Mouse (Mus musculus) gastrocnemius, adult 18-20 months (tissue): ENCODE results near the gene 4930415O20Rik. TPM values are rescaled to one million over a fixed set of nuclear protein-coding genes. Genes with fewer than 3 reads are reported as not detected.

Source experiments
- DNase-seq: peaks from one replicate; pipeline ENCODE4 v3.0.0; 2021; ENCODE audit warnings: low spot score
- total RNA-seq, 2 experiments: library from RNA; stranded (reverse); gene quantifications; 2 replicates each; pipeline ENCODE4 v1.2.3; 2021

4930415O20Rik gene
- total RNA-seq, 2 experiments from 2014 or later, result 0.91 TPM; not detected in 1

DNA sequence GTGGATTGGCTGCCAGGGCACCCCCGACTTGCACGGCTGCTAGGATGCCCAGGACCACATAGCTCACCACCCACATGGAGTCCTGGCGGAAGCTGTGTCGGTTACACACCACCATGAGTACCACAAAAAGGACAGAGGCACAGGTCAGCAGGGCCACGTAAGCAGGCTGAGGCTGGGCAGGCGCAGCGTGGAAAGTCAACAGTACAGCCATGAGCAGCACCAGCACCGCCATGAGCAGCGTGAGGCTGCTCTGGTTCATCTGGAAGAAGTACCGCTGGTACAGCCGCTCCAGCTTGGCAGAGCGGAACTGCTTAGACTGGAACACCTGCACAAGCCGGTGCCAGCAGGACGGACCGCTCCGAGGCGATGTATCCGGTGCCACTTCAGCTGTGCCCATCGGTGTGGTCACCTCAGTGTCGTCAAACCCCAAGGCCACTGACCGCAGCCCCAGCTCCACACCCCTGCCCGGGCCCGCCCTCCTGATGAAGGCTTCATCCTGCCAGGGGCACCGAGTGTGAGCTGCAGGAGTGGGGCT, 33.3 kb downstream of the 4930415O20Rik start:
- DNase-seq, result no peak

DNA sequence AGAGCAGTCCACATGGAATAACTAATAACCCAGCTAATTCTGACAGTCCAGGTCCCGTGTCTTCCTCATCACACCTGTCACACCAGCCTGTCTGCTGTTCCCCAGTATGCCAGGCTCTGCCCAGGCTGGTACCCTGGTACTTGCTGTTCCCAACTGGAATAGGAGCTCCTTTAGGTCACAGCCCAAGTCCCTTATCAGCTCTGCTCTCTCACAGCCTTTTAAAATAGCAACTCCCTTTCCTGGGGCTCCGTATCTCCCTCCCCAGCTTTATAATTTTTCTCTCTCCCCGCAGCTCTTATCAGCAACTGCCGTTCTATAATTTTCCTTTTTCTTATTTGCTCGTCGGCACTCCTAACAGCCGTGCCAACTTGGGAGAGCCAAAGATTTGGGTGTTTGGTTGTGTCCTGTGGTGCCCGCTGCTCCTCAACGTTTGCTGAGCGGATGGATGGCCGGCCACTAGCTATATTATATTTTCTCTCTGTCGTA, 35.3 kb downstream of the 4930415O20Rik start:
- DNase-seq, result peak; percentile 35

DNA sequence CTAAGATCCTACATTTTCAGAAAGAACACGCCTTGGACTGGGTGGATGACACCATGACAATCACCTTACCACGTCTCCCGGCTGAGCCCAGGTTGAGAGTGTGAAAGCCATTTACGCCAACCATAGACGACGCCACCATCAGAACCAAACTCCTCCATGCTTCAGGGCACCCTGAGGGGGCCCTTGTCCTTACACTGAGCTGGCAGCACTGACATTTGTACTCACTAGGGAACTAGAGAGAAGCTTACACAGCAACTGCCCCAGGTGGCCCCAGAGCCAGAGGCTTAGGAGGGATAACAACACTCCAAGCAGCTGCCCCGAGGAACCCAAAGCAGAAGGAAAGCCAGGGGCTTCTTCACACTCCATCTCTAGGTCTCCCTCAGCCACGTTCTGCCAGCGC, 35.9 kb downstream of the 4930415O20Rik start:
- DNase-seq, result no peak

DNA sequence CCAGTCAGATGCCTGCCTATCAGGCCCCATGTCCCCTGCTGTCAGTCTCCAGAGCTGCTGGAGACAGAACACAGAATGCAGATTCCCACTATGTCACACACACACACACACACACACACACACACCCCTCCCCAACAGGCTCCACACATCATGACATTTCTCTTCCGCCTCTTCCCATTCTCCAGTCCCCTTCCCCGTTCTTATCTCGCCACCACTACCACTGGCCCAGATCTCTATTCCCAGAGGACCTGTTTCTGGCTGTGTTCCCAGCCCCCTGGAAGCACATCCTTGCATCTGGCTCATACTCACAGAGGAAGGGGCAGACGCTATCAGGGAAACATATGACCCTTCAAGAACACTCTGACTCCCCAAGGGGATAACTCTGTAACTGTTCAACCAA, 36.8 kb downstream of the 4930415O20Rik start:
- DNase-seq, result peak; percentile 43

DNA sequence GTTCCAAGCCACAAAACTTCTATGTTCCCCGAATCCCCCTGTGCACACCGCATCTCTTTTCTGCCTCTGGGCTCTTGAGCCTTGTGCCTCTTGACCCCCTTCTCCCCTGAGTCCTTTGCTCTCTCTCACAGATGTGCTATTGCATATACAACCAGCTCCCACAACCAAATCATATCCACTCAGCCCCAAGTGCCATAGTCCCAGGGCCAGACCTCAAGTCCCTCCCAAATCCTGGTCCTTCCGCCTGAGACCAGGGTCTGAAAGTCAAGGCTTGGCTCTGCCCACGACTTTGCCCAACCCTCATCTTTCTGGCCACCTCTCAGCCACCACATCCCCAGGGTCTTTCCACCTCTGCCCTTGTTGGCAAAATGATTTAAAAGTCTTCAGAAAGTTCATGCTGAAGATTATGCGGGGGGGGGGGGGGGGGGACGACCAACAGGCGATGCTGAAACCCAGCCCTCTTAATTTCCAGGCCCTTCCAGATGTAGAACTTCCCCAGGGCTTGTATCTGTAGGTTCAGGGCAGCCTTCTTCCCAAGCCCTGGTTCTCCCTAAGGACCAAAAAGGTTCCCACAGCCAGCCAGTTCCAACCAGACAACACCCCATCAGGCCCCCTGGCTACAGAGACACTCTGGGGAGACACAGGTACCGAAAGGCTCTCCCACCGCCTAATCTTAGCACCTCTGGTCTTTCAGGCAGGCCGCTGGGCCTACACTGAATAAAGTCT, 37.4 kb downstream of the 4930415O20Rik start:
- no peak for DNase-seq

DNA sequence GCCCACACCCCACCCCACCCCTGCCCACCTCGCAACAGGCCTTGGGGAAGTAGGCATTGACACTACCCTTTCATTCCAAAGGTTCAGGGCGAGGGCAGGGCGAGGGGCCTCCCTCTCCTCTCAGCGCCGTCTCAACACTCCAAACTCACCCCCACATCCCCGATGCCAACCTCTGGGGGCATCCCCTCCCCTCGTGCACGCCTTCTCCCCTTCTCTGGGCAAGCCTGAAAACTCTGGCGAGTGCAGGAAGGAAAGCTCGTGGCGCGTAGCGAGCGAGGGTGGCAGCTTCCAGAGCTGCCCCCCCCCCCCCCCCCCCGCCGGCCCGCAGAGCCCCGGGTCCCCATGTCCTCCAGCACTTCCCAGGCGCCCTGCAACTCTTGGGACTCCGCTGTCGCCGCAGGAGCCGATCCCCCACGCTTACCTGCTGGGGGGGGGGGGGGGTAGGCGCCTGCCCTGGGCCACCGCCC, 38.0 kb downstream of the 4930415O20Rik start:
- DNase-seq, result no peak

DNA sequence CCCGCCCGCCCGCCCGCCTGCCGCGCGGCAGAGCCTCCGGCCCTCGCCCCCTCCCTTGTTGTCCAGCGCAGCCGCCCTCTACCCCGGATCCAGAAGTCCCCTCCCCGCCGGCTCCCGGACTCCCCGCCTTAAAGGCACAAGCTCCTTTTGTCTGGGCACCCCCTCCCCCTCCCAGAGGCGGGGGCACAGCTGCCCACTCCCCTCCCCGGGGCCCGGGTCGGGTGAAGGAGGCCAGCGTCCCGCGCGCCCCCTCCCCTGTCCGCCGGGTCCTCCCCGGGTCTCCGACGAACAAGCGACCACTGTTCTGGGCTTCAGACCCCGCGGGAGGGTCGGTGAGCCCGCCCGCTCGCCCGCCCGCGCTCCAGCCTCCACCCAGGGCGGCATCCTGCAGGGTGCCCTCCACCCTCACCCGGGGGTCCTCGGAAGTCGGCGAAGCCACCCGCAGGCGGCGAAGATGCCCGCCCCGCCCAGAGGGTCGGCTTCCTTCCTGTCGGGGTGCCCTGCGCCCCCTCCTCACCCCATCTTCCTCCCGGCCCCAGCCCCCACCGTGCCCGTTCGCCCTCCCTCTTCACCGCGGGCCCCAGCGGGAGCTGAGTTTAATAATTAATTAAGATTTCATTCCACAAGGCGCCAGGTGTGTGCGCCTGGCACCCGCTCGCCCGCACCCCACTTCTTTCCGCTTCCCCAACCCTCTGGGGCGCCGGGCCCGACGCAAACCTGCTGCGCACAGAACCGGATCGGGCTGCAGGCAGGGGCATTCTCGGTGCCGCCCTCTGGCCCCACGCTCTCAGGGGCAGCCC, 38.7 kb downstream of the 4930415O20Rik start, which contains the start of gene Adcy6:
Gene Adcy6 (minus strand): TSS at position 746 of the 800 bp plus-strand sequence.
- peak; percentile 66 for DNase-seq

DNA sequence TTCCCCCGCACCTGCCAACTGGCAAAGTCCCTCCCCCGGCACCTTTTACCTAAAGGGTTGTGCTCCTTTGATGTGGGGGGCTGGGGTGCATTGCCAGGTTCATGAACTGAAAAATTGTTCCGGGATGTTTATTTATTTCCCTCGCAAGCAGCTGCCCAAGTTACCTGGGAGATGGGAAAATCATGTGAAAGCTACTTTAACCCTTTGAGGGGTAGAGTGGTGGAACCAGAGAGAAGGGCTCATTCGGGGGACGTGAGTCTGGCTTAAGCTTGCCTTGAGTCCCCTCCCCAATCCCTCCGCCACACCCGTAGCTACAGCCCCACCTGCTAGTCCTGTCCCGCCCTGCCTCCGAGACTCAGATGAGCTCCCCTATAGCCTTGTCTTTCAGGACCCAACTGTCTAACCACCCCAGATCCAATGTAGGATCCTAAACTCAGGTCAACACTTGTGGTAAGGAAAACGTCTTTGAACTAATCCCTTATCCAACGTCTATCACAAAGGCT, 39.4 kb downstream of the 4930415O20Rik start:
- DNase-seq, result no peak

DNA sequence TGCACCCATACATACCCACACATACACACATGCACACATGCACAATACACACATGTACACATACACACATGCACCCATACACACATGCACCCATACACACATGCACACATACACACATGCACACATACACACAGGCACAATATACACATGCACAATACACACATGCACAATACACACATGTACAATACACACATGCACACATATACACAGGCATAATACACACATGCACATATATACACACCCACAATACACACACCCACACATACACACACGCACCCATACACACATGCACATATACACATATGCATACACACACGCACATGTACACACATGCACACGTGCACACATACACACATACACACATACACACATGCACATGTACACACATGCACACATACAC, 41.4 kb downstream of the 4930415O20Rik start:
- no peak for DNase-seq

DNA sequence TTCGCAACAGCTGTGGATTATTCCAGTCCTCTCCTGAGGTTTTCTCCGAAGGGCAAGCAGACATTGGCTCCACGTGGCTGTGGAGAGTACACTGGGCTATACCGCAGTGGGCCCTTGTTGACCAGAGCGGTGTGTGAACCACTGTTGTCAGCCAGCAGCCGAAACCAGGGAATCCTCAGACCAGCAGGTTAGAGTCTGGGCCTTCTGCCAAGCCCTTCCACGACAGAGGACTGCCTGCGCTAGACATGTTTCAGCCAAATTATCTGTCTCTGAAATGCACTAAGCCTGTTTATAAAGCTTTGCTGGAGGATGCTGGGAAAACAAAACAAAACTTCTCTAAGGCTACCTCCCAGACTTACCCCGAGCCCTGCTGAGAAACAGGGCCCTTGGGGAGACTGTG, 43.7 kb downstream of the 4930415O20Rik start:
- no peak for DNase-seq

DNA sequence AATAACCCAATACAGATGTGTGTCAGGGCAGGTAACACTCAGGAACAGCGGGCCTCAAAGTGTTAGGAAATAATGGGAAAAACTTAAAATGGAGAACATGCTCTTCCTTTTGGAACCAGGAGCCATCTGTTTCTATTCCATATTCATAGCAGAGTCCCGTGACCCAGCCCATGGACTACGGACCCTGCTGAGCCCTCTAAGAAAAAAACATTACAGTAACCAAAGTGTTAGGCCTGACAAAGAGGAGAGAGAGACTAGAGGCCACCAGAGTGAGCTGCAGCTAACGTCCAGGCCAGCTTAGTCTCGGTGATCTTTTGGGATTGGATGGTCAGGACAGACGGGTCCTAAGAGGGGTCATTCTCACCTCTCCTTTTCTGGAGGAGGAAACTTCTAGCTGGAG, 44.2 kb downstream of the 4930415O20Rik start:
- no peak for DNase-seq

DNA sequence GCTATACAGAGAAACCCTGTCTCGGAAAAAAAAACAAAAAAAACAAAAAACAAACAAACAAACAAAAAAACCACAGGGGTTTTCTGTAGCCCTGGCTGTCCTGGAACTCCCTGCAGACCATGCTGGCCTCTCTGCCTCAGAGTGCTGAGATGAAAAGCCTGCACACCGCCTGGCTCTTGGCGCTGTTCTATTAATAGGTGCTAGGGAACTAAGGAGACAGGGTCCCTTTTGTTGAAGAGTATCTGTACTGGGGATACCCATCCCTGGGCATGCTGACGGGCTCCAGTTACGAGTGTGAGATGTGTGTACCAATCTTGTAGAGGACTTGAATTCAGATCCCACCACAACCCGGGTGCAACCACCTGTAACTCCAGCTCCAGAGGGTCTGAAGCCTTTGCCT, 44.9 kb downstream of the 4930415O20Rik start:
- no peak for DNase-seq

DNA sequence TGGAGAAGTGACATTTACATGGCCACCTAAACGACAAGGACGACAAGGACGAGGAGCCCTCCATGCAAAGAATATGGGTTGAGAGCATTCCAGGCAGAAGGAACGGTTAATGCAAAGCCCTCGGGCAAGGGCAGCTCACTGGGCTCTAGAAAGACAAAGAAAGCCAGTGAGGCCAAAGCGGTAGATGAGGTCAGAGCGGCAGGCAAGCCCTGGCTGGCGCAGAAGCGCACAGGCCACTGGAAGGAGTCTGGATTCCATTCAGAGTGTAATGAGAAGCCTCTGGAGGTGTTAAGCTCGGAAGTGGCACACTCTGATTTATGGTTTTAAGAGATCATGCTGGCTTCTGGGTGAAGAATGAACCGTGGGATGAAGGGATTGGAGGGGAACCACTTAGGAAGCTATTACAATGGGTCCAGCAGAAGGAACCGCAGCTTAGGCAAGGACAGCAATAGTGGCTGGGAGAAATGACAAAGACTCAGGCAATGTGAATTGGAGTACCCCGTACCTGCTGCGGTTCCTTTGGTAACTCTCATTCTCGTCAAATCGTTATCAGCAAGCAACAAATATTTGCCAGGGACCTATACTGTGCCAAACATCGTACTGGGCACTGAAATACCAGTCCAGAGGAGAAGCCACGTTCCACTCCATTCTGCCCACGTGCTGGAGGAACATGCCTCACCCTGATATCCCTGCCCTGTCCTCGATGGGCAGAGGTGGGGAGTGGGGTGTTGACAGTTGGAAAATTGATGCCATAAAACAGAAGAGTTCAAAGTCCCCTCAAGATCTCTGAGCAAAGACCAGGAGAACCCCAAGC, 45.8 kb downstream of the 4930415O20Rik start:
- DNase-seq, result peak; percentile 56

DNA sequence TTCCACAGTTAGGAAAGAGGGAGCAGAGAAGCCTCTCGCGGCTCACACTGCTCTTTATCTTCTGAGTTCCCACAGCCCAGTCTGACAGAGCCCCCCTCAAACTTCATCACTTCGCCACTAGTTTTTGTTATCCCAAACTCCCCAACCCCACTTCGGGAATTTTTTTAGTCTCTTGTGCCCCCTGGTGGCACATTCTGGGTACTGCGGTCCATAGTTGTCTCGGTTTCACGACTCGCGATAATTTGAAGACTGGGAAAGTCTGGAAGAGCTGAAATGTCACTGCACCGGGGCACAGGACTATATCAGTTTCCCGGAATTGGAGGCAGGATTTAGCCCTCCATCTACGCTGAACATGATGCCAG, 46.4 kb downstream of the 4930415O20Rik start:
- DNase-seq, result peak; percentile 80

DNA sequence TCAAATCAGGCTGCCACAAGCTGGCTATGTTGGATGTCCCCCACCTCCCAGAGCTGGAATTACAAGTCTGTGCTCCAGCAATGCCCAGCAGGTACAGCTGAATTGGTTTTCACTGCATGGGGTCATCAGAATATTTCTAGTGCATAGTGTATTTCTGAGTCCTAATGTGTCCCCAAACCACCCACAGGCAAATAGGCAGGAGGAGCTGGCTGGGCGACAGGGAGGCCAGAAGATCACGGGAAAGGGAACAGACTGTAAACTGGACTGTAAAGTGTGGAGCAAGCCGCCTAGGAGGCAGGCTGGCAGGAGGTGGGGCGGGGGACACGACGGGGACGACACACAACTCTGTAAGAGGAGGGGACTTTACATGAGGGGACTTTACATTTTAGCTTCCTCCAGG, 51.4 kb downstream of the 4930415O20Rik start:
- DNase-seq, result no peak

DNA sequence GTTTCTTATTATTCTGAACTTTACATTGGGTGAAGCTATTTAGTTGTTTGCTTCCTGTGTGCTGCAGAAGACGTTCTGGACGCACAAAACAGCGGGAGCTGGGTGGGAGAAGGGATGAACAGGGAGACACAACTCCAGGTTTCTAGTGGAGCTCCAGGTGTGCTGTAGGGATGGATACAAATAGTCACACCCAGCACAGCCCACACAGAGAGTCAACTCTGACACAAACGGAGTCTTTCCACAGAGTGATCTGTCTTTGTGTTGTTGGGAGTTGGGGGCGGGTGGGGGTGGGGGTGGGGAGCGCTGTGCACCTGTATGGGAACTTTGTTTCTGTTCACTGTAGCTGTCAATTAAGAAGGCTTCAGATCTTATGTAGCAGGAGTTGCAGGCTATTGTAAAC, 51.9 kb downstream of the 4930415O20Rik start:
- no peak for DNase-seq

DNA sequence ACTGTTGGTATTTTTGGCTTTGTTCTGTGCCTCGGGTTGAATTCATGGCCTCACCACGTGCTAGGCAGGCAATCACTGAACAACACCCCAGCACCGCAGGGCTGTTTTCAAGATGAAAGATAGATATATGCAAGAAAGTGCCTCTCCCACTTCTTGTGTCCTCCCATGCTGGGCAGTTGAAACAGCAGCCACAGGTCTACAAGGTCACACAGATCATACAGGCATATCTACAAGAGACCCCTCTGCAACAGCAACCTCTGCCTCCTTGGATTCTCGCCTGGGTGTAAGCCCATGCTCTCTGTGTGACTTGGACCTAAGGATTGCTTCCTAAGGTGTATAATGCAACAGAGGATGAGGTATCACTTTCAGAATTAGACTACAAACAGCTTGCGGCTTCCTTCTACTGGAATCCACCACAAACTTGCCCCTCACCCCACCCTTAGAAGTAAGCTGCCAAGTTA, 52.6 kb downstream of the 4930415O20Rik start:
- no peak for DNase-seq

DNA sequence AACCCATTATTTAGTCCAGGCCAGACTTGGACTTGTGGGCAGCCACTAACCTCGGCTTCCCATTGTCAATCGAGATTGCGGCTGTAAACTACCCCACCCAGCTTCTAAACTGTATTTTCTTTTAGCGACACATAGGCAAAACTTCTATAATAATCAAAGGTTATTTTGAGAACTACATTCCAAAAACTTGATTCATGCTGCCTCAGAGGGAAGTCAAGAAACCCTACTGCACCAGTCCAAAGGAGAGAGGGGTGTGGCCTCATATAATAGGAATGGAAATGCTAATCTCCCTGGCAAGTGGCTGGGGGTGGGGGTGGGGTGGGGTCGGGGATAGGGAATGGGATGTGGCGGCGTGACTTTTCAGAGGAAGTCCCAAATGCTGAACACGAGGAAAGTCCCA, 55.3 kb downstream of the 4930415O20Rik start:
- DNase-seq, result no peak

DNA sequence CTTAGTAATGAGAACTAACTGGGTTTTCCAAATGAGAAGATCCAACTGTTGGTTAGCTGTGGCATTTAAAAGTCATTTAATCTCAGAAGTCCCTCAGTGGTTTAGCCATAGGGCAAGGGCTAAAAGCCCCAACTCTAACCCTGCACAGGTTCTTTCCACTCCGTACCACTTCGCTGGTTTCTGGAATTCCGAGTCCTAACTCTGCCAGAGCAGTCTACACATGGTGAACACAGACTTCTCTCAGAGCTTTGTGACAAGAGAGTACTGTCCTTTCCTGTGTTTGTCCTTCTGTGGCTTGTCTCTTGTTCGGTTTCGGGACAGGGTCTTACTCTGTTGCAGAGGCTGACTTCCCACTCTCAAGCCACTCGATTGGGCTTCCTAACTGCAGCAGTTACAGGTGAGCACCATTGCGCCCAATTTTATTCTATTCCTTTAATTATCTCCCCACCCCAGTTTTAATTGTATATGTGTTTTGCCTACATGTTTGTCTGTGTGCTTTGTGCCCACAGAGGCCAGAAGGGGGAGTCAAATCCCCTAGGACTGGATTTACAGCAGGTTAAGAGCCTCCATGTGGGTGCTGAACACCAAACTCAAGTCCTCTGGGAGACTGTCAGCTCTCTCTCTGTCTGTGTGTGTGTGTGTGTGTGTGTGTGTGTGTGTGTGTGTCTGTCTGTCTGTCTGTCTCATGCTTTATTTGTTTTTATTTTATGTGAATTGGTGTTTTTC, 55.8 kb downstream of the 4930415O20Rik start:
- DNase-seq, result no peak

DNA sequence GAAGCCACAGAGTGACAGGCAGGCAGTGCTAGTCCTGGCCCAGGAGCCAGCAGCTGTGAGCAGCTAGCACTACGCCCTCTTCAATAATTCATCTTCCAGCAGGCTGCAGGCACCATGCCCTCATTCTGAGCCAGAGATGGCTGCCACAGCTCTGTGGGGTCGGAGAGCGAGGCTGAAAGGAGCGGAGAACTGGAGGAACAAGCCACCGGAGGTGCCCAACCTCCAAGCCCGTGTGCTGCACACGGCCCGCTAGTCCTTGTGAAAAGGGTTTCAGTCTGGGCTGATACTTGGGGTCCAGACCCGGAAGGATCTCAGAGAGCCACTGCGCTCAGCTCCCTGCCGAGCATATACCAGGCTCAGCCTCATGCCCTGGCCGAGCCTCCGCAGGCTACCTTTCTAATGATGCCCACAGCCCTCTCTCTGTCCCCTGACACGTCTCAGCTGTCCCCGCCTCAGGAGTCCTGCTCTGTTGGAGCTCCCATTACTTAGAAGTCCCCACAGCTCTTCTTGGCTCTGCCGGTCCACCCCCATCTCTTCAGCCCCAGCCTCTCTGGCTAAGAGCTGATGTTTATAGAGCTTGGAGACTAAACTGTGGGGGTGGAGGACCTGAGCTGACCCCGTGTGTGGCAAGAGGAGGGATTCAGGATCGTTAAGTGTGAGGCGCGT, 57.9 kb downstream of the 4930415O20Rik start:
- no peak for DNase-seq
